Comparison of ENCODE assay signal across 12 mouse cellular contexts in the genomic region with DNA sequence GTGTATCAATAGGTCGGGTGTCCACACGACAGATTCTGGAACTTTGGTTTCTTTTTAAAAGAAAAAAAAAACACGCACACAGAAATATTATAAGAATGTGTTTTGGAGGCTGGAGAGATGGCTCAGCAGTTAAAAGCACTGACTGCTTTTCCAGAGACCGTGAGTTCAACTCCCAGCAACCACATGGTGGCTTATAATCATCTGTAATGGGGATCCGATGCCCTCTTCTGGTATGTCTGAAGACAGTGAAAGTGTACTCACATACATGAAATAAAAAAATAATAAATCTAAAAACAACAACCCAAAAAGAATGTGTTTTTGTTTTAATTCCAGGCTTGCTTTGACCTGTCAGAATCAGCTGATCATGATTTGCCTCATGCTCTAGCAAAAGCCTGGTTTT.
"Had no signal": no experiment of that assay in that cellular context is flagged by ENCODE, and none has a peak within 500 bp of the region (broad histone marks: within the 10 kb centered on the region; RNA-seq: fewer than 3 reads in every experiment).

No protein-coding gene starts in this region.

- H3K9ac ChIP-seq: liver, embryonic 15.5 days; midbrain, embryonic 13.5 days had no signal

- H3K27ac ChIP-seq: kidney, postnatal 0 days; limb, embryonic 15.5 days; liver, embryonic 15.5 days; midbrain, embryonic 13.5 days; neural tube, embryonic 15.5 days had no signal

- H3K9me3 ChIP-seq: limb, embryonic 15.5 days; liver, embryonic 15.5 days; neural tube, embryonic 15.5 days had no signal

- H3K4me3 ChIP-seq: neural tube, embryonic 15.5 days had no signal

- H3K27me3 ChIP-seq: limb, embryonic 15.5 days; liver, embryonic 15.5 days; midbrain, embryonic 13.5 days; neural tube, embryonic 15.5 days had no signal

- DNase-seq: kidney, adult 11 months; kidney, adult 9 months; kidney, postnatal 36 days; right cerebral cortex, postnatal 4 days; spleen, adult 18-20 months; thymus, adult 2 months; thymus, postnatal 25 days had no signal

- H3K36me3 ChIP-seq: limb, embryonic 15.5 days; liver, embryonic 15.5 days; midbrain, embryonic 13.5 days; neural tube, embryonic 15.5 days had no signal

- ATAC-seq: midbrain, embryonic 13.5 days had no signal
